Mouse (Mus musculus) bone marrow macrophage, adult 2 months (primary cell): ENCODE data around the gene Akap6.

Experiments used
- CTCF ChIP-seq: IDR thresholded peaks from 2 replicates; pipeline ENCODE4 v1.5.1; 2012; ENCODE audit warnings: low read depth, mild to moderate bottlenecking, low read length, moderate library complexity
- POLR2A ChIP-seq: IDR thresholded peaks from 2 replicates; pipeline ENCODE4 v1.6.1; 2012; ENCODE audit warnings: mild to moderate bottlenecking, low read depth, low read length, borderline replicate concordance

DNA sequence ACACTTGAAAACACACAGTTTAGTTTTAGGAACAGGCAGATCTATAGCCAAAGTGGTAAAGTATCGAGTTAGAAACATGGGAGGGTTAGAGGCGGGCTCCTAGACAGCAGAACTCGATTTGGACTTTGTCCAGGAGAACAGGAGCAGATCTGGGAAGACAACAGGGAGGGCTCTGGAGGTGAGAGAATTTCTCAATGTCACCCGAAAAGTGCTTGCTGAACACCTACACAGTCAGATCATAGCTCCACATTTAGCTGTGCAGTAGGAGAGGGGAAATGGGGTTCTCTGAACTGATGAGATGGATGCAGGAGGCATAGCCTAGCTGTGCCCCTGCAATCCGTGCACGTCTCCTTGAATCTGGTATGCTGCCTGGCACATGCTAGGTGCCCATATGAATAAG, 315.4 kb downstream of the Akap6 start:
- TF ChIP-seq CTCF (no peak), POLR2A (no peak)
